8 mouse cellular contexts compared by ENCODE assay signal in the genomic region with DNA sequence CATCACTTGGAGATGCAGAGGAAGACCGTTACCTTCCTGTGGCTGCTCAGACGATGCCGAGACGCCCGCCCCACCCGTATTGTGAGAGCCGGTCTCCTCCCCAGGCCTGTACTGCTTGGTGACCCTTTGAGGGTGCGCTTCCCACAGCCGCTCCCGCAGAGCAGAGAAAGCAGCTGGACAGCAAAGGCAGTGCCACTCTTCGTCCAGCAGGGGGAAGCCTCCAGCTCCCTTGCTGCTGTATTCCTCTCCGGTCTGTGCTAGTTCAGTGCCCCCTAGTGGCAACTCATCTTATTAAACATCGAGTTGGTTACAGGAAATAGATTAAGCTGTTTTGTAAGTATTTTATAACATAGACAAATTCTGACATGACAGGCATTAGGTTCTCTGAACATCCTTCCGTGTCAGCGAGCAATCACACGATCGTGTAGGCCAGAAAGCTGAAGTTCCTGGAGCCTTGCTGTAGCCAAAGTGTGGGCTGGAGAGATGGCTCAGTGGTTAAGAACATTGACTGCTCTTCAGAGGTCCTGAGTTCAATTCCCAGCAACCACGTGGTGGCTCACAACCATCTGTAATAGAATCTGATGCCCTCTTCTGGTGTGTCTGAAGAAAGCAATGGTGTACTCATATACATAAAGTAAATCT.
DNase-seq lines count a peak whose midpoint lies in the region; ATAC-seq and TF ChIP-seq lines count a peak whose summit lies in the region.

No protein-coding gene starts in this region.

- WGBS in heart, embryonic 13.5 days: 5% methylated on average over 18 of the region's 18 CpGs
- 4% methylated on average over 18 of the region's 18 CpGs for WGBS in kidney, postnatal 0 days
- WGBS in liver, adult 2 months: 7% methylated on average over 18 of the region's 18 CpGs

- no peaks in the 10 kb centered on the region for H3K9me3 ChIP-seq in heart, embryonic 13.5 days
- no peaks in the 10 kb centered on the region for H3K9me3 ChIP-seq in kidney, postnatal 0 days (replicated peaks; ENCODE audit: low read length)

- peak; percentile 87 for ATAC-seq in erythroid progenitor cell, adult 5-6 weeks (replicated peaks; ENCODE audit: low FRiP score, poor library complexity, severe bottlenecking)
- peak; percentile 77 for ATAC-seq in heart, embryonic 13.5 days (ENCODE audit: extremely low read depth, insufficient number of reproducible peaks, low FRiP score, low TSS enrichment)
- peak; percentile 90 for ATAC-seq in kidney, postnatal 0 days (replicated peaks; ENCODE audit: low FRiP score, low read depth)

- H3K36me3 ChIP-seq in heart, embryonic 13.5 days: no peaks in the 10 kb centered on the region
- no peaks in the 10 kb centered on the region for H3K36me3 ChIP-seq in kidney, postnatal 0 days (ENCODE audit: insufficient read depth, low read length)
- H3K36me3 ChIP-seq in liver, adult 2 months (ENCODE audit: control insufficient read depth, insufficient read depth, low read length): no peaks in the 10 kb centered on the region
- no peaks in the 10 kb centered on the region for H3K36me3 ChIP-seq in splenic B cell, adult 2 months (ENCODE audit: control insufficient read depth, insufficient read depth, low read length, poor library complexity, severe bottlenecking)

- no peaks in the 10 kb centered on the region for H3K27me3 ChIP-seq in heart, embryonic 13.5 days (replicated peaks)
- no peaks in the 10 kb centered on the region for H3K27me3 ChIP-seq in kidney, postnatal 0 days (ENCODE audit: insufficient read depth, low read length)
- no peaks in the 10 kb centered on the region for H3K27me3 ChIP-seq in liver, adult 2 months (ENCODE audit: control insufficient read depth, insufficient read depth, low read length)
- H3K27me3 ChIP-seq in splenic B cell, adult 2 months (ENCODE audit: control insufficient read depth, insufficient read depth, low read length, poor library complexity, severe bottlenecking): no peaks in the 10 kb centered on the region

- H3K79me2 ChIP-seq in liver, adult 2 months (ENCODE audit: control insufficient read depth, insufficient read depth, low read length): no peaks in the 10 kb centered on the region

- peak overlapping the region; percentile 38 for H3K4me3 ChIP-seq in heart, embryonic 13.5 days
- peak overlapping the region; percentile 18; the same call in 1 of the 2 replicates for H3K4me3 ChIP-seq in kidney, postnatal 0 days (replicated peaks; ENCODE audit: low read depth, low read length)
- no peak overlapping the region for H3K4me3 ChIP-seq in liver, adult 2 months (ENCODE audit: insufficient read depth, low read depth, low read length)

- H3K4me2 ChIP-seq in heart, embryonic 13.5 days: peak overlapping the region; percentile 68
- H3K4me2 ChIP-seq in kidney, postnatal 0 days (ENCODE audit: low read length): peak overlapping the region; percentile 48

- peak; percentile 100 for TF ChIP-seq CTCF in kidney, postnatal 0 days (IDR thresholded peaks at IDR 0.05; ENCODE audit: low read depth)
- TF ChIP-seq CTCF in liver, adult 2 months (IDR thresholded peaks at IDR 0.05; ENCODE audit: low read depth, low read length): peak; percentile 100

- H3K4me1 ChIP-seq in heart, embryonic 13.5 days: peaks cover 19% of the 10 kb centered on the region
- H3K4me1 ChIP-seq in kidney, postnatal 0 days (replicated peaks; ENCODE audit: insufficient read depth, low read length): no peaks in the 10 kb centered on the region
- H3K4me1 ChIP-seq in liver, adult 2 months (ENCODE audit: control insufficient read depth, insufficient read depth, low read length): no peaks in the 10 kb centered on the region

- no peak for TF ChIP-seq POLR2A in liver, adult 2 months (IDR thresholded peaks at IDR 0.05; ENCODE audit: extremely low read depth, insufficient read depth, low read length)

- DNase-seq in CD4-positive, CD25-positive, alpha-beta regulatory T cell, adult 2 months (ENCODE audit: low read depth, low spot score): peak; percentile 94
- DNase-seq in brain, embryonic 18.5 days (ENCODE audit: low read depth, low spot score): peak; percentile 82
- DNase-seq in kidney, postnatal 0 days (ENCODE audit: low spot score): peak; percentile 98
- peak; percentile 81 for DNase-seq in liver, adult 2 months (ENCODE audit: extremely low read depth, low read depth, low spot score)
- peak; percentile 96 for DNase-seq in naive thymus-derived CD4-positive, alpha-beta T cell, adult 2 months (ENCODE audit: low read depth)
- peak; percentile 94 for DNase-seq in splenic B cell, adult 2 months (ENCODE audit: low read depth, low spot score)

- H3K27ac ChIP-seq in heart, embryonic 13.5 days (replicated peaks): 0 out of 2 replicates have a peak overlapping the region, but pooled peaks have one; percentile 8
- no peak overlapping the region for H3K27ac ChIP-seq in kidney, postnatal 0 days
- no peak overlapping the region for H3K27ac ChIP-seq in liver, adult 2 months (replicated peaks; ENCODE audit: insufficient read depth, low read depth, low read length)

- H3K9ac ChIP-seq in heart, embryonic 13.5 days: peak overlapping the region; percentile 69
- H3K9ac ChIP-seq in kidney, postnatal 0 days (ENCODE audit: low read depth, low read length): no peak overlapping the region
- H3K9ac ChIP-seq in liver, adult 2 months (ENCODE audit: low read depth, low read length): no peak overlapping the region
